Mouse (Mus musculus): ENCODE measurements around the gene Snrpa1. TPM values are rescaled to one million over a fixed set of nuclear protein-coding genes. Genes with fewer than 3 reads are reported as not detected.

The Snrpa1 gene
- total RNA-seq (2021), result 10 to 100 TPM; 27.0 to 29.2 TPM

GRCm38 (mm10) chr7:66058703-66059102 lies at the start of gene Snrpa1:
Gene Snrpa1, plus strand, starts transcription at chr7:66059003.
- intact Hi-C loops (cut with DNase I), result loop anchor here (5.0 kb wide), 1 partner anchor 286 kb away; no protein-coding TSS in a partner anchor
- no peak for DNase-seq

- DNase-seq, result no peak
- intact Hi-C loops (cut with DNase I), result no loop called here
These were observed 48.3 kb upstream of the Snrpa1 start for GRCm38 (mm10) chr7:66010518-66010917.

- peak; percentile 21 to 27 for DNase-seq
- intact Hi-C loops (cut with DNase I), result loop anchor here (5.0 kb wide), 1 partner anchor 165 kb away; the partner anchor contains the start of gene Pcsk6
These were observed 31.1 kb upstream of the Snrpa1 start for GRCm38 (mm10) chr7:66027747-66028146.

GRCm38 (mm10) chr7:66028766-66029512 lies 29.9 kb upstream of the Snrpa1 start:
- intact Hi-C loops (cut with DNase I), result loop anchor here (5.0 kb wide), 1 partner anchor 167 kb away; the partner anchor contains the start of gene Pcsk6
- peak; percentile 20 to 28 for DNase-seq

- intact Hi-C loops (cut with DNase I), result no loop called here
- DNase-seq, result no peak
These were observed 22.0 kb upstream of the Snrpa1 start for GRCm38 (mm10) chr7:66036809-66037208.

DNA sequence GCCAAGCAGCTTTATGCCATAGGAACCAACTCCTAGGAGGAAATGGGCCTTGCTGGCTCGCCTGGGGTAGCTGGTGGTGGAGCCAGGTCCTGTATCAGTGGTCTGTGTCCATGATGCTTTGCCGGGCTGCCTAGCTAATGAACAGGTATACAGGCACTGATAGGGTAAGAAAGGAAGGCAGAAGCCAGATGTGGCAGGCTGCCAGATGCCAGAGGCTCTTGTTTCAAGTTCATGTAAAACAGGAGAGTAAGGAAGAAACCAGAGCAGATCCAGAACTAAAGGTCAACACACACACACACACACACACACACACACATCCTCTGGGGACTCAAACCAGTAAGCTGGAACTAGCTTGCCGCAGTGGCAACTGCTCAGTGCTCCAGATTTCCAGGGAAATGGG lies 20.5 kb upstream of the Snrpa1 start:
- DNase-seq, result no peak
- intact Hi-C loops (cut with DNase I), result no loop called here

GRCm38 (mm10) chr7:66038730-66039129 lies 20.1 kb upstream of the Snrpa1 start:
- no peak for DNase-seq
- intact Hi-C loops (cut with DNase I), result no loop called here

- no peak for DNase-seq
- intact Hi-C loops (cut with DNase I), result no loop called here
These were observed 18.6 kb upstream of the Snrpa1 start for GRCm38 (mm10) chr7:66040026-66040814.

DNA sequence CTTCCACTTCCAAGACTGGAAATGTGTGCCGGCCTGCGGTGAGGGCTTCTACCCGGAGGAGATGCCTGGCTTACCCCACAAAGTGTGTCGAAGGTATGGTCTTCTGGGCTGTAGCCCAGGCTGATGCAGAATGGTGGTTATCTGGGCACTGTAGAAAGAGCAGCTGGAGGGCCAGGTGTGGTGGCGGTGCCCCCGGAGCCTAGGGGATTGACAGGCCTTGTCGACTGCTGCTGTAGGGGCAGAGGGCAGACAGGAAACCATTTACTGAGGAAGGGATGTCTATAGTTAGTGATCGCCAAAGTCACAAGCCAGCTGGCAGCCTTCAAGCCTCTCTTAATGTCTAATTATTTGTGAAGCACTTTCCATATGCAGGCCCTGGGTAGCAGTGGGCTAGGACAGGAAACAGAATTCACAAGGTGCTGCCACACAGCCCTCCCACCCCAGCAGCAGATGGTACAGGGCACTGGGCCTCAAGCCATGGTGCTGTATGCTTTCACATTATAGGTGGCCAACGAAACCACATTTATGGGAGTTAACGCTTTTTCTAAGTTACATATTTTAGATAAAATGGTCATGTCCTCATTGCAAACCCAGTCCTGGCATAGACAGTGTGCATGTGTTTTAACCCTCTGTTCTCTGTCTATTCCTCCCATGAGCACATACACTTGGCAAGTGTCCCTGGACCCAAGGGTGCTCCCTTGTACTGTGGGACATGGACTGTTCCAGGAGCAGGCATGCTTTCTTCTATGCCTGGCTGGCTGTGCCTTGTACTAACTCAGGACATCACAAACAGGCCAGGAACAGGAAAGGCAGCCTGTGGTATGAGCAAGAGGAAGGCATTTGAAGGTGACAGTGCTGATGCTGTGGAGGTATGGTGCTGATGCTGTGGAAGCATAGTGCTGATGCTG lies 15.0 kb upstream of the Snrpa1 start, which contains the start of gene Gm45213:
Gm45213 (plus strand) TSS at position 51 of the 908 bp plus-strand sequence.
- DNase-seq, result no peak
- intact Hi-C loops (cut with DNase I), result no loop called here

DNA sequence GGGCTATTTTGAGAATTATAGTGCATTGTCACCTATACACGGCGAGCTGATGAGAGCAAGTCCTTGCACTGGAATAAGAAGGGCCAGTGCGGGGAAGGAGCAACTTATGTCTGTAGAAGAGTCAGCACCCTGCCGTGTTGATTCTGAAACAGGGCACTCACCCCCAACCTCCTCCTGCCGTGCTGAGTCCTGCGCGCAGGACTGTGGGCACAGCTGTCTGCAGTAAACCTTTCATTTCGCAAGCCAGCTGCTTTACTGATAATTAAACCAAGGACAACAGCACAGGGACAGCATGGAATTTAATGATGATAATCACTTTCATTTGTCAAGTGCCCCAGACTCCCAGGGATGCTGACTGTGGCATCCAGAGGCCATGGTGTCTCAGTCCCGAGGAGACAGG lies 14.2 kb upstream of the Snrpa1 start:
- no peak for DNase-seq
- intact Hi-C loops (cut with DNase I), result no loop called here

DNA sequence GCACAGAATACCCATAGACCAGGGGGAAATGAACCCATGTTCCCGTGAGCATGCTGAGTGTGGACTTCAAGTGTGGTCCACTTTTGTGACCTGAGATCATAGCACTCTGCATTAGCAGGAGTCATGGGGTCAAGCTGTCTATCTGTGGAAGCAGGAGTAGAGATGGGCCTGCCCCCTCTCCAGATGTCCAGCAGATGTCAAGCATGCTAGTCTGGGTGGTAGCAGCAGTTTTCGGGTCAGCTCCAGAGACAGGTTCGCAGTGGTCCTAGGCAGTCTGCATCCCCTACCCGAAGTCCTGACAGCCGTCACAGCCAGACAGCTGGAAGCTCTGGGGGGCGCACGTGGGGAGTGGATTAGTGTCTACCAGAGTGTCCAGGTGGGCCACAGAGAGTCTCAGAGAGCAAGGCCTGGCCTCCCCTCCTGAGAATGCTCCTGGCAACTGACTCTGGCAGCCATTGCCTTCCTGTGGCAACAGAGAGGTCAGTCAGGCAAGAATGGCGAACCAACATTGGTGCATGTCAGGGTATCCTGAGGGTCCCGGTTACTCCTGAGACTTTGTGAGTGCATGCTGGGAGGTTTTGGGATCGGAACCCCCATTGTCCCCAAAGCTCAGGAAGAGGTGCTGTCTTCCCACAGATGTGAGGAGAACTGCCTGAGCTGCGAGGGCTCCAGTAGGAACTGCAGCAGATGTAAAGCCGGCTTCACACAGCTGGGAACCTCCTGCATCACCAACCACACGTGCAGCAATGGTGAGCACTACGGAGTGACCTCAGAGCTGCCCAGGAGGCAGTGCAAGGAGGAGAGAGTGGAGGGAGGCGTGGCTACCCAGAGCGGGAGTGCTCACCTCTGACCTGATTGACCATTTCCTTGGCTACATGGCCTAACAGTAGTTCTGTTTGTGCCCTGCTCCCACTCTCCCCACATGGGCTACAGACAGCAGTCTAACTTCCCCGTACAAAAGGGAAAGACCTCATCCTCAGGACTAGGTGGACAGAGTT lies 11.6 kb upstream of the Snrpa1 start:
- intact Hi-C loops (cut with DNase I), result no loop called here
- DNase-seq, result no peak

- intact Hi-C loops (cut with DNase I), result no loop called here
- no peak for DNase-seq
These were observed 10.8 kb upstream of the Snrpa1 start for GRCm38 (mm10) chr7:66047975-66048374.

GRCm38 (mm10) chr7:66048446-66049230 lies 10.2 kb upstream of the Snrpa1 start:
- intact Hi-C loops (cut with DNase I), result no loop called here
- no peak for DNase-seq

DNA sequence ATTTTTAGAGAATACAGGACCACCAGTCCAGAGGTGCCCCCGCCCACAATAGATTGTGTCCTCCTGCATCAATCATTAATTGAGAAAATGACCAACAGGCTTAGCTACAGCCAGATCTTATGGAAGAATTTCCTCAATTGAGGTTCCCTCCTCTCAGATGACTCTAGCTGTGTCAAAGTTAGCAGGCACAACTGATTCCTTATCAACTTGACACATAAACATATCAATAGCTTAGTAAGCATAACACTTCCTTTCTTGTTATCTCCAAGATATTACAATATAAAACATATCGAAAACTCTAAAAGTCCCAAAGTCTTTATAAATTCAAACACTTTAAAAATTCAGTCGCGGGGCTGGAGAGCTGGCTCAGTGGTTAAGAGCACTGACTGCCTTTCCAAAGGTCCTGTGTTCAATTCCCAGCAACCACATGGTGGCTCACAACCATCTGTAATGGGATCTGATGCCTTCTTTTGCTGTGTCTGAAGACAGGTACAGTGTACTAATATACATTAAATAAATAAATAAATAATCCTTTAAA lies 4.8 kb upstream of the Snrpa1 start:
- intact Hi-C loops (cut with DNase I), result no loop called here
- no peak for DNase-seq

DNA sequence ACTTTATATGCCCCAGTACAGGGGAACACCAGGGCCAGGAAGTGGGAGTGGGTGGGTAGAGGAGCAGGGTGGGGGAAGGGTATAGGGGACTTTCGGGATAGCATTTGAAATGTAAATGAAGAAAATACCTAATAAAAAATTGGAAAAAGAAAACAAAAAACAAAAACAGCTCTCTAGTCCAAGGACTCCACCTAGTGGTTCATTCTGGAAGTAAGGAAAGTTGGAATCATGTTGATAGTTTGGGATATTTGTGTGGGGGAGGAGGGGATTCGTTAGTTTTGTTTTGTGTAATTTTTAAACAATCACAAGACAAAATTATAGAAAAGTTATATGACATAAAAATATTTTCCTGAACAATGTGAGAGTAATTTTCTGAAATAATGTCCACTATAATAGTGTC lies 3.4 kb upstream of the Snrpa1 start:
- intact Hi-C loops (cut with DNase I), result loop anchor here (1.0 to 5.0 kb wide), 2 partner anchors 283 to 351 kb away; no protein-coding TSS in a partner anchor
- peak in 1 of 2 experiments; percentile 57 for DNase-seq

GRCm38 (mm10) chr7:66060066-66060956 lies 1.5 kb downstream of the Snrpa1 start:
- peak; percentile 93 to 94 for DNase-seq
- intact Hi-C loops (cut with DNase I), result no loop called here

GRCm38 (mm10) chr7:66061057-66061456 lies 2.3 kb downstream of the Snrpa1 start:
- no peak for DNase-seq
- intact Hi-C loops (cut with DNase I), result no loop called here
